In the genomic region with DNA sequence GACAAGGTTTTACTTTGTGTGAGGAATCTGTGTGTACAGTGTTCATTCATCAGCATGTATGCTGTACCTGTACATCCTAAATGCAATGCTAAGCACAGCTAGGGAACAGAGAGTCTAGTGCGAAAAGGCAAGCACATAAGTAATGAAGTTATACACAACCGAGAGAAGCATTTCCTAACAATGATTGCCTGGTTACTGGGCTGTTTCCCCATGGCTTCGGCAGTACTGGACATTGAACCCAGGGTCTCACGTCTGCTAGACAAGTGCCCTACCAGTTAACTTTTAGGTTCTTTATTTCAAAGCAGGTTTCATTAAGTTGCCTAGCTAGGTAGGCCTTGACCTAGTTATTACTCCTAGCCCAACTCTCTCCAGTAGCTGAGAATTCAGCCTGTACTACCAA, we compare ENCODE assay signal across 23 mouse cellular contexts. TPM values are rescaled to one million over a fixed set of nuclear protein-coding genes. Genes with fewer than 3 reads are reported as not detected.
DNase-seq lines count a peak whose midpoint lies in the region; ATAC-seq and TF ChIP-seq lines count a peak whose summit lies in the region.
"Had no signal": no experiment of that assay in that cellular context is flagged by ENCODE, and none has a peak within 500 bp of the region (broad histone marks: within the 10 kb centered on the region; RNA-seq: fewer than 3 reads in every experiment).

No protein-coding gene starts in this region.

- H3K36me3 ChIP-seq in liver, adult 2 months (ENCODE audit: control insufficient read depth, insufficient read depth, low read length), result no peaks in the 10 kb centered on the region
- H3K36me3 ChIP-seq in lung, postnatal 0 days (ENCODE audit: insufficient read depth, low read length), result no peaks in the 10 kb centered on the region
- H3K36me3 ChIP-seq in kidney, postnatal 0 days (ENCODE audit: insufficient read depth, low read length), result no peaks in the 10 kb centered on the region
- no peaks in the 10 kb centered on the region for H3K36me3 ChIP-seq in thymus, adult 2 months (ENCODE audit: control insufficient read depth, insufficient read depth, low read length)
- H3K36me3 ChIP-seq in forebrain, embryonic 12.5 days (replicated peaks), result peaks cover 6% of the 10 kb centered on the region
- H3K36me3 ChIP-seq: G1E had no signal

- H3K4me3 ChIP-seq in liver, adult 2 months (ENCODE audit: insufficient read depth, low read depth, low read length), result no peak overlapping the region
- no peak overlapping the region for H3K4me3 ChIP-seq in lung, postnatal 0 days (ENCODE audit: low read depth, low read length)
- no peak overlapping the region for H3K4me3 ChIP-seq in kidney, postnatal 0 days (replicated peaks; ENCODE audit: low read depth, low read length)
- no peak overlapping the region for H3K4me3 ChIP-seq in thymus, adult 2 months (ENCODE audit: control insufficient read depth, insufficient read depth, low read length)
- no peak overlapping the region for H3K4me3 ChIP-seq in forebrain, embryonic 12.5 days (replicated peaks)
- H3K4me3 ChIP-seq: embryonic facial prominence, embryonic 10.5 days; heart, embryonic 12.5 days; hindbrain, embryonic 13.5 days; limb, embryonic 10.5 days had no signal

- no peaks in the 10 kb centered on the region for H3K27me3 ChIP-seq in liver, adult 2 months (ENCODE audit: control insufficient read depth, insufficient read depth, low read length)
- no peaks in the 10 kb centered on the region for H3K27me3 ChIP-seq in lung, postnatal 0 days (replicated peaks; ENCODE audit: insufficient read depth, low read length)
- no peaks in the 10 kb centered on the region for H3K27me3 ChIP-seq in kidney, postnatal 0 days (ENCODE audit: insufficient read depth, low read length)
- H3K27me3 ChIP-seq in thymus, adult 2 months (ENCODE audit: control insufficient read depth, insufficient read depth, low read length), result no peaks in the 10 kb centered on the region
- H3K27me3 ChIP-seq in forebrain, embryonic 12.5 days, result no peaks in the 10 kb centered on the region
- H3K27me3 ChIP-seq: CH12.LX; heart, embryonic 12.5 days; hindbrain, embryonic 13.5 days; Patski had no signal

- peaks cover 11% of the 10 kb centered on the region for H3K4me1 ChIP-seq in liver, adult 2 months (ENCODE audit: control insufficient read depth, insufficient read depth, low read length)
- H3K4me1 ChIP-seq in lung, postnatal 0 days (ENCODE audit: insufficient read depth, low read depth, low read length), result peaks cover 4% of the 10 kb centered on the region
- no peaks in the 10 kb centered on the region for H3K4me1 ChIP-seq in kidney, postnatal 0 days (replicated peaks; ENCODE audit: insufficient read depth, low read length)
- H3K4me1 ChIP-seq in thymus, adult 2 months (replicated peaks; ENCODE audit: control insufficient read depth, insufficient read depth, low read length), result no peaks in the 10 kb centered on the region
- H3K4me1 ChIP-seq in forebrain, embryonic 12.5 days, result peaks cover 4% of the 10 kb centered on the region; the same call in 1 of the 2 replicates
- H3K4me1 ChIP-seq: limb, embryonic 10.5 days had no signal

- no peak overlapping the region for H3K4me2 ChIP-seq in lung, postnatal 0 days (replicated peaks; ENCODE audit: low read depth, low read length)
- H3K4me2 ChIP-seq in kidney, postnatal 0 days (ENCODE audit: low read length), result no peak overlapping the region
- H3K4me2 ChIP-seq in forebrain, embryonic 12.5 days, result no peak overlapping the region
- H3K4me2 ChIP-seq: heart, embryonic 12.5 days; hindbrain, embryonic 13.5 days; midbrain, embryonic 11.5 days had no signal

- WGBS in liver, adult 2 months, result 39% methylated on average over 4 of the region's 4 CpGs
- WGBS in lung, postnatal 0 days, result 68% methylated on average over 4 of the region's 4 CpGs
- 64% methylated on average over 4 of the region's 4 CpGs for WGBS in kidney, postnatal 0 days
- WGBS in thymus, adult 2 months, result 97% methylated on average over 4 of the region's 4 CpGs
- whole genome bisulfite sequencing in forebrain, embryonic 12.5 days, result 91% methylated on average over 4 of the region's 4 CpGs

- no peak for TF ChIP-seq POLR2A in liver, adult 2 months (IDR thresholded peaks at IDR 0.05; ENCODE audit: extremely low read depth, insufficient read depth, low read length)
- no peak for TF ChIP-seq POLR2A in thymus, adult 2 months (IDR thresholded peaks at IDR 0.05; ENCODE audit: control insufficient read depth, extremely low read depth, insufficient read depth, low read length, poor library complexity)

- no peaks in the 10 kb centered on the region for H3K9me3 ChIP-seq in lung, postnatal 0 days (ENCODE audit: low read length)
- no peaks in the 10 kb centered on the region for H3K9me3 ChIP-seq in kidney, postnatal 0 days (replicated peaks; ENCODE audit: low read length)
- H3K9me3 ChIP-seq in forebrain, embryonic 12.5 days, result no peaks in the 10 kb centered on the region
- H3K9me3 ChIP-seq: embryonic facial prominence, embryonic 10.5 days; G1E; heart, embryonic 12.5 days; hindbrain, embryonic 13.5 days; limb, embryonic 10.5 days had no signal

- H3K9ac ChIP-seq in liver, adult 2 months (ENCODE audit: low read depth, low read length), result no peak overlapping the region
- H3K9ac ChIP-seq in lung, postnatal 0 days (replicated peaks; ENCODE audit: low read depth), result no peak overlapping the region
- H3K9ac ChIP-seq in kidney, postnatal 0 days (ENCODE audit: low read depth, low read length), result no peak overlapping the region
- no peak overlapping the region for H3K9ac ChIP-seq in forebrain, embryonic 12.5 days
- H3K9ac ChIP-seq: heart, embryonic 12.5 days; hindbrain, embryonic 13.5 days; liver, embryonic 14.5 days had no signal

- no peak for TF ChIP-seq CTCF in liver, adult 2 months (IDR thresholded peaks at IDR 0.05; ENCODE audit: low read depth, low read length)
- no peak for TF ChIP-seq CTCF in lung, postnatal 0 days (IDR thresholded peaks at IDR 0.05)
- TF ChIP-seq CTCF in kidney, postnatal 0 days (IDR thresholded peaks at IDR 0.05; ENCODE audit: low read depth), result no peak
- TF ChIP-seq CTCF in thymus, adult 2 months (IDR thresholded peaks at IDR 0.05; ENCODE audit: borderline replicate concordance, control insufficient read depth, extremely low read depth, insufficient read depth, low read length, poor library complexity), result no peak

- no peak for TF ChIP-seq EP300 in lung, postnatal 0 days (IDR thresholded peaks at IDR 0.05)

- peak; percentile 34 for DNase-seq in liver, adult 2 months (ENCODE audit: extremely low read depth, low read depth, low spot score)
- DNase-seq in liver, result no peak
- DNase-seq in lung, postnatal 0 days (ENCODE audit: low spot score), result no peak
- DNase-seq in lung, postnatal 14 days, result no peak
- DNase-seq in kidney, postnatal 0 days (ENCODE audit: low spot score), result no peak
- DNase-seq in yolk sac, embryonic 10.5 days (ENCODE audit: low spot score), result peak; percentile 59
- no peak for DNase-seq in thymus, adult 2 months
- DNase-seq: adrenal gland, postnatal 36 days; B cell, adult 2 months; cerebellum, adult 9-11 months; gastrocnemius, postnatal 10 days; heart, postnatal 14 days had no signal

- peaks cover 25% of the 10 kb centered on the region for H3K79me2 ChIP-seq in liver, adult 2 months (ENCODE audit: control insufficient read depth, insufficient read depth, low read length)

- no peak overlapping the region for H3K27ac ChIP-seq in liver, adult 2 months (replicated peaks; ENCODE audit: insufficient read depth, low read depth, low read length)
- H3K27ac ChIP-seq in lung, postnatal 0 days (ENCODE audit: low read length), result peak overlapping the region; percentile 52
- H3K27ac ChIP-seq in kidney, postnatal 0 days, result peak overlapping the region; percentile 63
- H3K27ac ChIP-seq in thymus, adult 2 months (ENCODE audit: control insufficient read depth, insufficient read depth, low read length), result no peak overlapping the region
- no peak overlapping the region for H3K27ac ChIP-seq in forebrain, embryonic 12.5 days
- H3K27ac ChIP-seq: embryonic facial prominence, embryonic 10.5 days; hindbrain, embryonic 13.5 days; limb, embryonic 10.5 days; liver, embryonic 14.5 days had no signal

- no peak for ATAC-seq in lung, postnatal 0 days
- no peak; the same call in 1 of the 2 replicates for ATAC-seq in kidney, postnatal 0 days (replicated peaks; ENCODE audit: low FRiP score, low read depth)
- ATAC-seq in forebrain, embryonic 12.5 days (ENCODE audit: low FRiP score), result no peak
- ATAC-seq: forebrain, embryonic 16.5 days; Patski had no signal

RNA-seq across cellular contexts. Expression of gene Macf1, which starts 36.5 kb away (rescaled TPM):
- total RNA-seq in liver, adult 2 months (2014; rRNA removed), result 66.4 and 70.7 TPM in 2 replicates
- 14.0 and 16.6 TPM in 2 replicates for polyA plus RNA-seq in liver, adult 2 months (2012; rRNA removed)
- polyA plus RNA-seq in lung, postnatal 0 days (2015; fragmentation: Nextera tagmentation; extraction: Ambion mirVana), result 181 and 221 TPM in 2 replicates
- polyA plus RNA-seq in kidney, postnatal 0 days (2015; fragmentation: Nextera tagmentation; extraction: Ambion mirVana), result 33.8 and 36.9 TPM in 2 replicates
- 104 and 121 TPM in 2 replicates for polyA plus RNA-seq in thymus, adult 2 months (2012; rRNA removed)
- polyA plus RNA-seq in forebrain, embryonic 12.5 days (2016; fragmentation: Nextera tagmentation; extraction: Ambion mirVana), result 75.6 and 77.9 TPM in 2 replicates

Comparison
In these comparisons a context has a peak if more than half of its experiments do, and no peak if none do; other contexts are left out.
1. DNase-seq: peak in liver, adult 2 months (single experiment) and yolk sac, embryonic 10.5 days (single experiment); none in liver (single experiment), lung, postnatal 0 days (single experiment), lung, postnatal 14 days (single experiment), kidney, postnatal 0 days (single experiment) and thymus, adult 2 months (single experiment).
2. H3K27ac ChIP-seq: peak in lung, postnatal 0 days (single experiment) and kidney, postnatal 0 days (single experiment); none in liver, adult 2 months (single experiment), thymus, adult 2 months (single experiment) and forebrain, embryonic 12.5 days (single experiment).